Mouse (Mus musculus): ENCODE results near the gene Lrat. TPM values are rescaled to one million over a fixed set of nuclear protein-coding genes. Genes with fewer than 3 reads are reported as not detected.

Gene Lrat
- polyA plus RNA-seq, 1 experiment = 0.15 TPM

- Histone ChIP-seq H3K27ac (ENCODE audit: insufficient read depth, low read length) (no peak overlapping the region), H3K36me3 (ENCODE audit: control insufficient read depth, insufficient read depth, low read length, poor library complexity, severe bottlenecking) (no peaks in the 10 kb centered on the region), H3K9ac (ENCODE audit: low read depth, poor library complexity, severe bottlenecking) (no peak overlapping the region), H3K4me1 (ENCODE audit: control insufficient read depth, insufficient read depth, low read length) (no peaks in the 10 kb centered on the region), H3K9me3 (replicated peaks; ENCODE audit: control insufficient read depth, insufficient read depth, low read length, poor library complexity, severe bottlenecking) (no peaks in the 10 kb centered on the region), H3K4me3 (ENCODE audit: low read depth, low read length) (no peak overlapping the region), H3K27me3 (ENCODE audit: control insufficient read depth, insufficient read depth, low read length, poor library complexity, severe bottlenecking) (no peaks in the 10 kb centered on the region)
- TF ChIP-seq POLR2A (IDR thresholded peaks at IDR 0.05; ENCODE audit: insufficient read depth, low read length) (no peak), EP300 (IDR thresholded peaks at IDR 0.05; ENCODE audit: insufficient read depth, low read depth, low read length) (no peak), CTCF (IDR thresholded peaks at IDR 0.05; ENCODE audit: low read depth, low read length) (no peak)
These were observed 24.1 kb upstream of the Lrat start for GRCm38 (mm10) chr3:82927917-82928316.

- H3K27me3 ChIP-seq (ENCODE audit: control insufficient read depth, insufficient read depth, low read length, poor library complexity, severe bottlenecking) = no peaks in the 10 kb centered on the region
- H3K36me3 ChIP-seq (ENCODE audit: control insufficient read depth, insufficient read depth, low read length, poor library complexity, severe bottlenecking) = no peaks in the 10 kb centered on the region
- H3K9me3 ChIP-seq (replicated peaks; ENCODE audit: control insufficient read depth, insufficient read depth, low read length, poor library complexity, severe bottlenecking) = no peaks in the 10 kb centered on the region
- H3K9ac ChIP-seq (ENCODE audit: low read depth, poor library complexity, severe bottlenecking) = no peak overlapping the region
- TF ChIP-seq CTCF (IDR thresholded peaks at IDR 0.05; ENCODE audit: low read depth, low read length) (no peak), EP300 (IDR thresholded peaks at IDR 0.05; ENCODE audit: insufficient read depth, low read depth, low read length) (no peak)
- no peak overlapping the region for H3K4me3 ChIP-seq (ENCODE audit: low read depth, low read length)
- H3K27ac ChIP-seq (ENCODE audit: insufficient read depth, low read length) = no peak overlapping the region
- H3K4me1 ChIP-seq (ENCODE audit: control insufficient read depth, insufficient read depth, low read length) = no peaks in the 10 kb centered on the region
These were observed 11.9 kb upstream of the Lrat start for GRCm38 (mm10) chr3:82915632-82916031.

GRCm38 (mm10) chr3:82908671-82909070 lies 4.9 kb upstream of the Lrat start:
- Histone ChIP-seq H3K27ac (ENCODE audit: insufficient read depth, low read length) (no peak overlapping the region), H3K9ac (ENCODE audit: low read depth, poor library complexity, severe bottlenecking) (no peak overlapping the region), H3K9me3 (replicated peaks; ENCODE audit: control insufficient read depth, insufficient read depth, low read length, poor library complexity, severe bottlenecking) (no peaks in the 10 kb centered on the region), H3K4me3 (ENCODE audit: low read depth, low read length) (no peak overlapping the region), H3K36me3 (ENCODE audit: control insufficient read depth, insufficient read depth, low read length, poor library complexity, severe bottlenecking) (no peaks in the 10 kb centered on the region), H3K27me3 (ENCODE audit: control insufficient read depth, insufficient read depth, low read length, poor library complexity, severe bottlenecking) (no peaks in the 10 kb centered on the region; the same call in none of the 2 replicates), H3K4me1 (ENCODE audit: control insufficient read depth, insufficient read depth, low read length) (no peaks in the 10 kb centered on the region)
- TF ChIP-seq CTCF (IDR thresholded peaks at IDR 0.05; ENCODE audit: low read depth, low read length) (no peak), EP300 (IDR thresholded peaks at IDR 0.05; ENCODE audit: insufficient read depth, low read depth, low read length) (no peak), POLR2A (IDR thresholded peaks at IDR 0.05; ENCODE audit: insufficient read depth, low read length) (no peak)

GRCm38 (mm10) chr3:82904211-82904908 lies 587 bp upstream of the Lrat start:
- H3K9me3 ChIP-seq (replicated peaks; ENCODE audit: control insufficient read depth, insufficient read depth, low read length, poor library complexity, severe bottlenecking) = no peaks in the 10 kb centered on the region
- H3K27me3 ChIP-seq (ENCODE audit: control insufficient read depth, insufficient read depth, low read length, poor library complexity, severe bottlenecking) = peaks cover 9% of the 10 kb centered on the region
- TF ChIP-seq EP300 (IDR thresholded peaks at IDR 0.05; ENCODE audit: insufficient read depth, low read depth, low read length) (no peak), CTCF (IDR thresholded peaks at IDR 0.05; ENCODE audit: low read depth, low read length) (no peak), POLR2A (IDR thresholded peaks at IDR 0.05; ENCODE audit: insufficient read depth, low read length) (no peak)
- H3K4me1 ChIP-seq (ENCODE audit: control insufficient read depth, insufficient read depth, low read length) = no peaks in the 10 kb centered on the region
- H3K36me3 ChIP-seq (ENCODE audit: control insufficient read depth, insufficient read depth, low read length, poor library complexity, severe bottlenecking) = no peaks in the 10 kb centered on the region
- H3K27ac ChIP-seq (ENCODE audit: insufficient read depth, low read length) = no peak overlapping the region
- H3K9ac ChIP-seq (ENCODE audit: low read depth, poor library complexity, severe bottlenecking) = peak overlapping the region; percentile 7; the same call in 1 of the 2 replicates
- H3K4me3 ChIP-seq (ENCODE audit: low read depth, low read length) = peak overlapping the region; percentile 54

- Histone ChIP-seq H3K36me3 (ENCODE audit: control insufficient read depth, insufficient read depth, low read length, poor library complexity, severe bottlenecking) (no peaks in the 10 kb centered on the region), H3K9ac (ENCODE audit: low read depth, poor library complexity, severe bottlenecking) (no peak overlapping the region), H3K4me3 (ENCODE audit: low read depth, low read length) (peak overlapping the region; percentile 54), H3K27me3 (ENCODE audit: control insufficient read depth, insufficient read depth, low read length, poor library complexity, severe bottlenecking) (peaks cover 9% of the 10 kb centered on the region), H3K9me3 (replicated peaks; ENCODE audit: control insufficient read depth, insufficient read depth, low read length, poor library complexity, severe bottlenecking) (no peaks in the 10 kb centered on the region), H3K27ac (ENCODE audit: insufficient read depth, low read length) (no peak overlapping the region), H3K4me1 (ENCODE audit: control insufficient read depth, insufficient read depth, low read length) (no peaks in the 10 kb centered on the region)
- TF ChIP-seq EP300 (IDR thresholded peaks at IDR 0.05; ENCODE audit: insufficient read depth, low read depth, low read length) (no peak), CTCF (IDR thresholded peaks at IDR 0.05; ENCODE audit: low read depth, low read length) (no peak), POLR2A (IDR thresholded peaks at IDR 0.05; ENCODE audit: insufficient read depth, low read length) (no peak)
These were observed 788 bp downstream of the Lrat start for GRCm38 (mm10) chr3:82902757-82903612.

- H3K9me3 ChIP-seq (replicated peaks; ENCODE audit: control insufficient read depth, insufficient read depth, low read length, poor library complexity, severe bottlenecking) = no peaks in the 10 kb centered on the region
- TF ChIP-seq CTCF (IDR thresholded peaks at IDR 0.05; ENCODE audit: low read depth, low read length) (no peak), EP300 (IDR thresholded peaks at IDR 0.05; ENCODE audit: insufficient read depth, low read depth, low read length) (no peak), POLR2A (IDR thresholded peaks at IDR 0.05; ENCODE audit: insufficient read depth, low read length) (no peak)
- no peak overlapping the region for H3K4me3 ChIP-seq (ENCODE audit: low read depth, low read length)
- no peak overlapping the region for H3K9ac ChIP-seq (ENCODE audit: low read depth, poor library complexity, severe bottlenecking)
- peaks cover 2% of the 10 kb centered on the region for H3K4me1 ChIP-seq (ENCODE audit: control insufficient read depth, insufficient read depth, low read length)
- no peak overlapping the region for H3K27ac ChIP-seq (ENCODE audit: insufficient read depth, low read length)
- no peaks in the 10 kb centered on the region for H3K36me3 ChIP-seq (ENCODE audit: control insufficient read depth, insufficient read depth, low read length, poor library complexity, severe bottlenecking)
- no peaks in the 10 kb centered on the region for H3K27me3 ChIP-seq (ENCODE audit: control insufficient read depth, insufficient read depth, low read length, poor library complexity, severe bottlenecking)
These were observed 14.9 kb downstream of the Lrat start for GRCm38 (mm10) chr3:82888842-82889241.
